Mouse (Mus musculus): ENCODE measurements at regions not wholly inside any gene's neighbourhood (a gene's known extent, or its start where the extent isn't known, plus 50 kb on each side); places are given as distances from the start of the nearest gene placed in this dataset.

DNA sequence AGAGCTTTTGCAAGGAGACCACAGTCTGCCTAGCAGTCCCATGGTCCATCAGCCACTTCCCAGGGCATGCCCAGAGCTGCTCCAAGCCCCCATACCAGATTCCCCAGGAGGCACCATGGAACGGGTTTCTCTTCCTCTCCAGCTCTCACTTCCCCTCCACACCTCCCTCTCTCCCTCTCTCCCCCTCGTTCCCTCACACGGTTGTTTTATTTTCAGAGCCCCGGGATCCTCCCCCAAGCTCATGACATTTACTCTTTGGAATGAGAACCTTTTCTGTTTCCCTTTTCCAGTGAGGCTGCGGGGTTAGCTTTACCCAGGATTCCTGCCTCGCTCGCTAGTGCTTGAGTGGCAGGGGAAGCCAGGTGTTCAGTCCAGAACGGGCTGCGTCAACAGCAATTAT, 436.9 kb downstream of the Matn1 start:
- no peak for ATAC-seq (ENCODE audit: low FRiP score)
- Histone ChIP-seq H3K27me3 (replicated peaks) (no peaks in the 10 kb centered on the region), H3K4me1 (no peaks in the 10 kb centered on the region; the same call in 1 of the 2 replicates), H3K4me2 (no peak overlapping the region), H3K27ac (replicated peaks) (no peak overlapping the region), H3K9me3 (replicated peaks) (no peaks in the 10 kb centered on the region), H3K4me3 (replicated peaks) (no peak overlapping the region), H3K36me3 (no peaks in the 10 kb centered on the region), H3K9ac (replicated peaks) (no peak overlapping the region)
- 61% methylated on average over 9 of the region's 9 CpGs for WGBS

DNA sequence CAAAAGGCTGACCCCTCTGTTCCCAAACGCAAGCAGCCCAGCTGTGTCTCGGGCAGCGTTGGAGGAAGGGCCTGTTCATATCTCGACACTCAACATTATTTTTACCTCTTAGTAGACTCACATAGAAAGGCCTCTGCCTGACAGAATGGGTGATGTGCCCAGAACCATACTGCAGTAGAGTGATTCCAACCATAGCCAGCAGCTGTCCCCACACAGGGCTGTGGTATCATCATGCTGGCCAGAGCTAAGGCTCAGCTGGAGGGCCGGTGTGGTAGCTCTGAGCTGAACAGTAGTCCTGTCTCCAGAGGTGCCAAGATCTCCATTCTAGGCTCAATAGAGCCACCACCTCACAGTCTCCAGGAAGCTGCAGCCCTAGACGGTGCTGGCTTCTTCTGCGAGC, 437.3 kb downstream of the Matn1 start:
- Histone ChIP-seq H3K4me3 (replicated peaks) (no peak overlapping the region), H3K4me1 (no peaks in the 10 kb centered on the region; the same call in 1 of the 2 replicates), H3K9me3 (replicated peaks) (no peaks in the 10 kb centered on the region), H3K9ac (replicated peaks) (no peak overlapping the region), H3K27me3 (replicated peaks) (no peaks in the 10 kb centered on the region), H3K27ac (replicated peaks) (no peak overlapping the region), H3K4me2 (no peak overlapping the region), H3K36me3 (no peaks in the 10 kb centered on the region)
- ATAC-seq (ENCODE audit: low FRiP score), result no peak
- WGBS, result 78% methylated on average over 7 of the region's 7 CpGs

DNA sequence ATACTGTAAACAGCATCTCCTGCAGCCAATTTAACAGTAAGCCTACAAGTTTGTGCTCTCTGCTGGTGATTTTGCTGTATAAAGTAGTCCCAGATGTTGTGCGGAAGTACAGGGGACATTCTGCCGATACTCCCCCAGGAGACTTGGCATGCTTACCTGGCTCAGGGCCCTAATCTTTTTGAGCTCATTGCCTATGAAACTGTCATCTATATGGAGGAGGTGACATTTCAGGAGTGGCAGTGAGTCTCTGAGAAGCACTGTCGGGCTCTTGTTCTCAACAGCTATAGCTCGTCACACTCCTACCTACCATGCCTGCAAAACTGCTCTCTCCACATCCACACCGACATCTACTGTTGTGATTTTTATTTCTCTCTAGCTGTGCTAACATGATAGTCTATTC, 439.7 kb downstream of the Matn1 start:
- WGBS, result 69% methylated on average over 5 of the region's 5 CpGs
- Histone ChIP-seq H3K9ac (replicated peaks) (no peak overlapping the region), H3K36me3 (no peaks in the 10 kb centered on the region), H3K4me3 (replicated peaks) (no peak overlapping the region), H3K9me3 (replicated peaks) (no peaks in the 10 kb centered on the region), H3K27me3 (replicated peaks) (no peaks in the 10 kb centered on the region), H3K4me2 (no peak overlapping the region), H3K4me1 (no peaks in the 10 kb centered on the region), H3K27ac (replicated peaks) (no peak overlapping the region)
- no peak for ATAC-seq (ENCODE audit: low FRiP score)

DNA sequence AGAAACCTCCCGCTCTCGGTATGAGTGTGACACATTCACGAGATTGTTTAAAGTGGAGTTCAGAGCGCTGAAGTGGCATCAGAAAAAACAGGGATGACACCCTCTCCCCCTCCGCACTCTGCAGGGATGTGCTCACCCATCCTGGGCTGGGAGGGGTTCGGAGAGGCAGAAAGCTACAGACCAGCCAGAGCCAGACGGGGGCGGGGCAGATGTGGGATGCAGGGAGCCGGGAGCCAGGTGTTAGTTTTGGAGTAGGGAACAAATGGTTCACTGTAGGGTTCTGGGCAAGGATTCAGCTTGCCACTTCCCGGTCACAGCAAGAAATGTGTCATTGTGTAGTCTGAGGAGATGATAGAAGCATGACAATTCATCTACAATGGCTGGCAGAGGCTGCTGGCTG, 442.8 kb downstream of the Matn1 start:
- Histone ChIP-seq H3K36me3 (no peaks in the 10 kb centered on the region), H3K27me3 (replicated peaks) (no peaks in the 10 kb centered on the region), H3K9me3 (replicated peaks) (no peaks in the 10 kb centered on the region), H3K4me1 (peaks cover 9% of the 10 kb centered on the region), H3K9ac (replicated peaks) (no peak overlapping the region), H3K27ac (replicated peaks) (no peak overlapping the region), H3K4me3 (replicated peaks) (no peak overlapping the region), H3K4me2 (no peak overlapping the region)
- WGBS, result 83% methylated on average over 10 of the region's 10 CpGs
- no peak for ATAC-seq (ENCODE audit: low FRiP score)

DNA sequence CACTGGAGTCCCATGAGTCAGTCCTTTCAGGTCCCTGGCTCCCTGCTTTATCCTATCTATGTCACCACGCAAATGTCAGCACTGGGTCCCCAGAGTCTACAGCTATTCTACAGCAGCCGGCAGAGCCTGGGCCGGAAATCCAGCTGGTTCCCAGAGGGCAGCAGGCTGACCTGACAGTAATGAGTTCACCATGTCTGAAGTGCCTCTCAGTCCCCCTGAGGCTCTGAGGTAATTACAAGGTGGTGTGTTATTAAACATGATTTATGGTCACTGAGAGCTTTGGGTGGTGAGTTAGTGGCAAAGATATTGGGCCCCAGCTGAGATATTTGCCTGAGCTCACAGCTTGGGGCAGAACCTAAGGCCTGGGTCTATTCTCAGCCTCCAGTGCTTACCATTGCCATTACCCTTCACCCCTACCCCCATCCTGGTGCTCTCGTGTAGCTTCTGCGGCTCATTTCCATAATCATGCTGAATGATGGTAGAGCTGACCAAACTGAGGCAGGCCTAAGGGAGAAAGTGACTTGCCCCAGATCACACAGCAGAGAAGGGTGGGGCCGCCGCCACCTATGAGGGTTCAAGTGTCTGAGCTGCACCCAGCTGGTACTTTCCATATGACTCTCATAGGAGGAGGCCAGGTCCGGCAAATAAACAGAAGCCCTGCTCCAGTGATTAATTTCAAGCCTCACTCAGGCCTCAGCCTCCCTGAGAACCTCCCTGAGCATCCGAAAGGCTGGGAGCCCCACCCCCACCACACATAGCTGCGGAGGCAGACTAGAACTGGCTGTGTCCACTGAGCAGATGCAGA, 446.8 kb downstream of the Ptpru start:
- H3K9me3 ChIP-seq (replicated peaks), result no peaks in the 10 kb centered on the region
- peaks cover 16% of the 10 kb centered on the region for H3K4me1 ChIP-seq
- H3K4me2 ChIP-seq, result no peak overlapping the region
- no peaks in the 10 kb centered on the region for H3K36me3 ChIP-seq
- no peaks in the 10 kb centered on the region for H3K27me3 ChIP-seq (replicated peaks)
- 28% methylated on average over 10 of the region's 10 CpGs for WGBS
- no peak overlapping the region for H3K27ac ChIP-seq (replicated peaks)
- no peak overlapping the region for H3K4me3 ChIP-seq (replicated peaks)
- no peak overlapping the region for H3K9ac ChIP-seq (replicated peaks)
- ATAC-seq (ENCODE audit: low FRiP score), result no peak

DNA sequence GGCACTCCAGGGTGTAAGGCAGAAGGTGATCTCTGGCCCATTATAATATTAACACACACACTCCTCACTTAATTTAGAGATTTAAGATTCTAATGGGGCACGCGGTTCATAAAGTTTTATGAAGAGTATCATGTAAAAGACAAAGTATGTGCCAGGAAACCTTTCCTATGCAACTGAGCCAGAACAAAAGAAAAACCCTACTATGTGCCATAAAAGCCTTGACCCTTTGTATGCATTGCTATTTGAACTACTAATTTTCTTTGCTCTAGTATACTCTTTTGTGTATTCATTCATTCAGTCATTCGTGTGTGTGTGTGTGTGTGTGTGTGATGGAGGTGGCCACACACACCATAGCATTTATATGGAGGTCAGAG, 446.2 kb downstream of the Ptpru start:
- H3K27ac ChIP-seq (replicated peaks), result no peak overlapping the region
- no peaks in the 10 kb centered on the region for H3K27me3 ChIP-seq (replicated peaks)
- ATAC-seq (ENCODE audit: low FRiP score), result no peak
- no peak overlapping the region for H3K4me3 ChIP-seq (replicated peaks)
- WGBS, result 60% methylated on average over 3 of the region's 3 CpGs
- H3K36me3 ChIP-seq, result no peaks in the 10 kb centered on the region
- no peaks in the 10 kb centered on the region for H3K9me3 ChIP-seq (replicated peaks)
- no peak overlapping the region for H3K4me2 ChIP-seq
- H3K9ac ChIP-seq (replicated peaks), result no peak overlapping the region
- peaks cover 16% of the 10 kb centered on the region for H3K4me1 ChIP-seq

DNA sequence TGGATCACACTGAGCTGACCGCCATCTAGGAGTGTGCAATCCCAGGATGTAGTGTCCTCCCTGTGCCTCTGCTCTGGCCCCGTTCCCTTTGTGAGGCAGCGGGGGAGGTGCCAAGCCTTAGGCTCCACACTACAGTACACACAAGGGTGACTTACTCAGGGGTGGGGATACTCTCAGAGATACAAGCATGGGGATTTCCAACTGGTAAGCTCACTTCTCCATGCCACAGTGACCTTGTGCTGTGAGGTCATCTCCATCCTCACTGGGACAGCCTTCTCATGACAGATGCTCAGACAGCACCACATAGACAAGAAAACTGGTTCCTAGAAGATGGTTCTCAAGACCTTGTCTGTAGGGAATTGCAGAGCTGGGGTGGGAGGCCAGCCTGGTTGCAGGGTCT, 445.6 kb downstream of the Ptpru start:
- Histone ChIP-seq H3K4me2 (no peak overlapping the region), H3K27ac (replicated peaks) (no peak overlapping the region), H3K27me3 (replicated peaks) (no peaks in the 10 kb centered on the region), H3K4me1 (peaks cover 19% of the 10 kb centered on the region), H3K4me3 (replicated peaks) (no peak overlapping the region), H3K9ac (replicated peaks) (no peak overlapping the region), H3K36me3 (no peaks in the 10 kb centered on the region), H3K9me3 (replicated peaks) (no peaks in the 10 kb centered on the region)
- no peak for ATAC-seq (ENCODE audit: low FRiP score)
- 71% methylated on average over 3 of the region's 3 CpGs for WGBS

DNA sequence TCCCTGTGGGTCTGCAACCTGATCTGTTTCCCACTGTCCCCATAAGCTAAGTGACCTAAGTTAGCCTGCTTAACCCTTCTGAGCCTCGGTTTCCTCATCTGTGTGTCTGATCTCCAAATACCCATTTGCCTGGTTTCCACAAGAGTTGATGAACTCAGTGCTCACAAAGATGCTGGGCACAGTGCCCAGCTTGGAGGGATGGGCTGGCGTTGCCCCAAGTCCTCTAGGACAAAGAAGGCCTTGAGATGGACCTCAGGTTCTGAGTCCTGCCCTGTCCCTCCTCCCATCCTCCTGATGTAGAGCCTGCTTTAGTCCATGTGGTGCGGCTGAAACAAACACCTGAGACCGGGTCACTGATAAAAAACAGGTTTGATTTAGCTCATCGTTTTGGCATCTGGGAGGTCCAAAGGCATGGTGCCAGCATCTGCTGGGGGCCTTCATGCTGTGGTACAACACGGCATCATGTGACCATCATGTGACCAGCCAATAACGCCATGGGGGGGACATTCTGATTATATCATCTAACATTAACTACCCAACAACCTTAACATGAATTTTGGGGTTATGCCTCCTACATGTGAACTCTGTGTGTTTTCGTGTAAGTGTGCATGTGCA, 441.8 kb downstream of the Ptpru start:
- 87% methylated on average over 8 of the region's 8 CpGs for WGBS
- no peaks in the 10 kb centered on the region for H3K36me3 ChIP-seq
- no peak for ATAC-seq (ENCODE audit: low FRiP score)

DNA sequence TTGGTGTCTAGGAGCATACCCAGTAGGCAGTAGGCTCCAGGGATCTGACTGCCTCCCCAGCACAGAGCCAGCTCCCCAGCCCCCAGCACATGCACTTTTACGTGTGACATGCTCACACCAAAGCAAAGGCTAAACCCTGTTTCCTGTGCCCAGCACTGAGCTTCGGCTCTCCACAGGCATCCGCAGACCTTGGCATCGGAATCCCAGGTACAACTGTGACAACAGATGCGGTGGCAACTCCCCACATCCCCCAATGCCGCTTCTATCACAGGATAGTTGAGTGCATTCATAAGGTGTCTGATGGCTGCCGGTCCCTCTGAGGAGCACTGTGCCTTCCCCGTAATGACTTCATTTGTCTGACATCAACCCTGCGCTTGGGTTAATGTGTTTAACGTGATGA, 440.9 kb downstream of the Ptpru start:
- 71% methylated on average over 10 of the region's 10 CpGs for WGBS
- Histone ChIP-seq H3K9ac (replicated peaks) (no peak overlapping the region), H3K9me3 (replicated peaks) (no peaks in the 10 kb centered on the region), H3K27ac (replicated peaks) (no peak overlapping the region), H3K4me1 (peaks cover 10% of the 10 kb centered on the region), H3K4me2 (no peak overlapping the region), H3K36me3 (no peaks in the 10 kb centered on the region), H3K4me3 (replicated peaks) (no peak overlapping the region), H3K27me3 (replicated peaks) (no peaks in the 10 kb centered on the region)
- 0 out of 2 replicates have a peak, but pooled peaks have one; percentile 38 for ATAC-seq (ENCODE audit: low FRiP score)

More for the DNA sequence above, 441.8 kb downstream of the Ptpru start:
- no peak overlapping the region for H3K9ac ChIP-seq (replicated peaks)
- H3K4me2 ChIP-seq, result no peak overlapping the region
- no peak overlapping the region for H3K27ac ChIP-seq (replicated peaks)
- no peaks in the 10 kb centered on the region for H3K27me3 ChIP-seq (replicated peaks)
- H3K9me3 ChIP-seq (replicated peaks), result no peaks in the 10 kb centered on the region
- peaks cover 14% of the 10 kb centered on the region for H3K4me1 ChIP-seq
- H3K4me3 ChIP-seq (replicated peaks), result no peak overlapping the region

DNA sequence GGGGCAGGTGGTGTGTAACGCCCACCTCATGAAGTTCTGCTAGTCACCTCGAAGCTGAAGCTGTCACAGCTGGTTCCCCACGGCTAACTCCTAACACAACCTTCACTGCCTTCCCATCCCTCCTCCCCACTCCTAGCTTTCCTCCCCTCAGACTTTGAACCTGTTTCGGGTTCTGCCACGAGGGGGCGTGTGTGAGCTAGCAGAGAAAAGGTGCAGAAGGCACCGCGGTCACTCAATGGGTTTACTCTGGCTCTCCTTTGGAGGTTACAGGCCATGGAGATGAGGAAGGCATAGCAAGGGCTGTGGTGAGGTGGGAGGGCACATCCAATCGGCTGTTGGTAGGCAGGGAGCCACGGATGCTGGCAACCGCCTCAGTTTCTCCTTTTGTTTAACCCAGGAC, 437.3 kb downstream of the Ptpru start:
- no peak overlapping the region for H3K27ac ChIP-seq (replicated peaks)
- no peaks in the 10 kb centered on the region for H3K36me3 ChIP-seq
- no peak for ATAC-seq (ENCODE audit: low FRiP score)
- no peak overlapping the region for H3K4me2 ChIP-seq
- no peaks in the 10 kb centered on the region for H3K9me3 ChIP-seq (replicated peaks)
- H3K27me3 ChIP-seq (replicated peaks), result peaks cover 3% of the 10 kb centered on the region; the same call in 1 of the 2 replicates
- no peak overlapping the region for H3K9ac ChIP-seq (replicated peaks)
- WGBS, result 28% methylated on average over 11 of the region's 11 CpGs
- H3K4me1 ChIP-seq, result peaks cover 10% of the 10 kb centered on the region
- H3K4me3 ChIP-seq (replicated peaks), result no peak overlapping the region

DNA sequence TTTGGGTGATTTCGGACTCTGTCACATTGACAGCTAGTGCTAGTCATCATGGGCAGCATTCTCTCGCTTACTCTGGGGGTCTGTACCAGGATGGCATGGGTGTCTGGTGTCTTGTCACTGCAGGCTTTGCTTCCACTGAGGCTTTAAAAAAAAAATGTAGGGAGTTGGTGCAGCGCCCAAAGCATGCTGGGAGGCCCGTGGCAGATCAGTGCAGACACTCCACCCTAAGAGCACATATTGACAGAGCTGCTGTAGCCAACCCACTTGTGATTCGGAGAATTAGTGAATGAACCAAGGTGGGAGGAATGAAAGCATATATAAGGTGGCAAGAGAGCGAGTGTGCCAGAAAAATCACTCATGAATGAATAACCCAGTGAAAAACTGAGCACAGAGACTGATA, 436.8 kb downstream of the Ptpru start:
- Histone ChIP-seq H3K4me3 (replicated peaks) (no peak overlapping the region), H3K36me3 (no peaks in the 10 kb centered on the region), H3K4me1 (peaks cover 13% of the 10 kb centered on the region), H3K9ac (replicated peaks) (no peak overlapping the region), H3K27me3 (replicated peaks) (peaks cover 3% of the 10 kb centered on the region; the same call in 1 of the 2 replicates), H3K4me2 (no peak overlapping the region), H3K9me3 (replicated peaks) (no peaks in the 10 kb centered on the region), H3K27ac (replicated peaks) (no peak overlapping the region)
- ATAC-seq (ENCODE audit: low FRiP score), result no peak
- WGBS, result 93% methylated on average over 6 of the region's 6 CpGs

DNA sequence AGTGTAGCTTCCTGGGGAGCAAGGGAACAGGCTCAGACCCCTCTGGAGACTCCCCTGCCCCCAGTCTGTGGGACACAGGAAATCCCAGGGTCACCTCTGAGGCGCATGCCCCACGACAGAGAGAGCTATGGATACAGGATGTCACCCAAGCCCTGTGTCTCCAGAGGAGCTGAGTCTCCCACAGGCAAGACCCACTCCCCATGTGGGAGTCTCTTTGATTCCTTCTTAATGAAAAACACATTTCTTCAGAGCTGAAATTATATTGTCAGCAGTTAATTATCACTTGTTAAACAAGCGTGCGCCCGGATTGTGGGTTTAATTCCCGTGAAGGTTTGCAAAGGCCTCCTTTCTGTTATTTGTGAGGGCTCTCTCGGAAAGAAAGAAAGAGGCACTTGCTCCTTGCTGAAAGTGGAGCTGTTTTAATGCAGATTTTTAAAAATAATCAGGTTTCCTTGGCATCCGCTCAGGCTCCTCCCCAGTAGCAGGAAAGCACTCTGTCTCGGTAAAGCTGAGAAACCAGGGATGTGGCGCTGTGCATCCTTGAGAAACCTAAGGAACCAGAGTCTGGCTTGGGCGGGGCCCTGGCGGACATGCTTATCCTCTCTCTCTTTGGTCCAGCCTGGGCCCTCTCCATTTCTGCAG, 432.6 kb downstream of the Ptpru start:
- H3K9me3 ChIP-seq (replicated peaks), result no peaks in the 10 kb centered on the region
- ATAC-seq (ENCODE audit: low FRiP score), result 0 out of 2 replicates have a peak, but pooled peaks have one; percentile 17
- no peak overlapping the region for H3K9ac ChIP-seq (replicated peaks)
- H3K27me3 ChIP-seq (replicated peaks), result peaks cover 3% of the 10 kb centered on the region; the same call in 1 of the 2 replicates
- H3K4me3 ChIP-seq (replicated peaks), result no peak overlapping the region
- H3K36me3 ChIP-seq, result no peaks in the 10 kb centered on the region
- peaks cover 19% of the 10 kb centered on the region for H3K4me1 ChIP-seq
- WGBS, result 42% methylated on average over 12 of the region's 12 CpGs
- H3K27ac ChIP-seq (replicated peaks), result no peak overlapping the region; the same call in 1 of the 2 replicates
- no peak overlapping the region for H3K4me2 ChIP-seq
